Mouse (Mus musculus) heart, embryonic 11.5 days (tissue): ENCODE measurements at regions not wholly inside any gene's neighbourhood (a gene's known extent, or its start where the extent isn't known, plus 50 kb on each side); places are given as distances from the start of the nearest gene placed in this dataset.
A peak's percentile ranks its signal among the peaks of the same experiment; 100 is the strongest.

Experiments used
- ATAC-seq: fragments of 200-750 bp; cut with Nextera tagmentation; replicated peaks from 2 replicates; pipeline ENCODE4 v1.8.0; 2017; ENCODE audit warnings: moderate library complexity; ENCODE audit not compliant: insufficient number of reproducible peaks, low FRiP score, low TSS enrichment
- H3K27ac ChIP-seq: fragments of 300-500 bp; sonication (generic); 2 replicates; pipeline ENCODE4 v1.5.1; 2014; ENCODE audit warnings: mild to moderate bottlenecking, low read depth, low read length
- H3K27me3 ChIP-seq: fragments of 300-500 bp; sonication (generic); 2 replicates; pipeline ENCODE4 v1.6.1; 2014; ENCODE audit warnings: mild to moderate bottlenecking, low read length, mixed read lengths; ENCODE audit not compliant: control insufficient read depth, insufficient read depth
- H3K36me3 ChIP-seq: fragments of 300-500 bp; sonication (generic); 2 replicates; pipeline ENCODE4 v1.6.1; 2014; ENCODE audit warnings: mild to moderate bottlenecking, low read length, moderate library complexity, mixed read lengths; ENCODE audit not compliant: control insufficient read depth, insufficient read depth
- H3K4me1 ChIP-seq: fragments of 300-500 bp; sonication (generic); 2 replicates; pipeline ENCODE4 v1.6.1; 2014; ENCODE audit warnings: low read length; ENCODE audit not compliant: control insufficient read depth, insufficient read depth
- H3K4me2 ChIP-seq: fragments of 300-500 bp; sonication (generic); 2 replicates; pipeline ENCODE4 v1.6.1; 2014; ENCODE audit warnings: mild to moderate bottlenecking, moderate library complexity
- H3K4me3 ChIP-seq: fragments of 300-500 bp; sonication (generic); 2 replicates; pipeline ENCODE4 v1.5.1; 2014; ENCODE audit warnings: low read depth, low read length
- H3K9ac ChIP-seq: fragments of 300-500 bp; sonication (generic); 2 replicates; pipeline ENCODE4 v1.6.1; 2014; ENCODE audit warnings: mild to moderate bottlenecking, low read depth, low read length, moderate library complexity
- H3K9me3 ChIP-seq: fragments of 300-500 bp; sonication (generic); replicated peaks from 2 replicates; pipeline ENCODE4 v1.6.1; 2016; ENCODE audit warnings: low read length; ENCODE audit not compliant: control insufficient read depth
- WGBS: fragments of 180-500 bp; shearing (Covaris S2); extraction: QIAGEN DNeasy Blood & Tissue Kit; methylation state at CpG from one replicate; pipeline ENCODE4 v1.1.7; 2014; ENCODE audit not compliant: insufficient replicate concordance; 5-methylcytosine and 5-hydroxymethylcytosine counted together

- no peak overlapping the region for H3K27ac ChIP-seq
- no peaks in the 10 kb centered on the region for H3K36me3 ChIP-seq
- H3K4me3 ChIP-seq, result no peak overlapping the region
- WGBS, result 74% methylated on average over 8 of the region's 8 CpGs
- no peak overlapping the region for H3K9ac ChIP-seq
- H3K4me1 ChIP-seq, result peaks cover 6% of the 10 kb centered on the region
- H3K4me2 ChIP-seq, result no peak overlapping the region
- H3K9me3 ChIP-seq, result no peaks in the 10 kb centered on the region
- H3K27me3 ChIP-seq, result peaks cover 6% of the 10 kb centered on the region; the same call in 1 of the 2 replicates
- no peak for ATAC-seq
These were observed 147.3 kb upstream of the A530016L24Rik start for GRCm38 (mm10) chr12:112341726-112342469.

- no peaks in the 10 kb centered on the region for H3K36me3 ChIP-seq
- H3K4me1 ChIP-seq, result peaks cover 6% of the 10 kb centered on the region
- H3K27me3 ChIP-seq, result peaks cover 2% of the 10 kb centered on the region; the same call in 1 of the 2 replicates
- no peak overlapping the region for H3K9ac ChIP-seq
- H3K27ac ChIP-seq, result no peak overlapping the region
- no peaks in the 10 kb centered on the region for H3K9me3 ChIP-seq
- no peak for ATAC-seq
- H3K4me3 ChIP-seq, result no peak overlapping the region
- 82% methylated on average over 3 of the region's 3 CpGs for WGBS
- no peak overlapping the region for H3K4me2 ChIP-seq
These were observed 146.2 kb upstream of the A530016L24Rik start for GRCm38 (mm10) chr12:112343064-112343463.

GRCm38 (mm10) chr12:112344285-112344684, 145.0 kb upstream of the A530016L24Rik start:
- 66% methylated on average over 10 of the region's 10 CpGs for WGBS
- no peak overlapping the region for H3K27ac ChIP-seq
- no peak for ATAC-seq
- 0 out of 2 replicates have a peak, but pooled peaks cover 2% of the 10 kb centered on the region for H3K27me3 ChIP-seq
- H3K4me1 ChIP-seq, result peaks cover 6% of the 10 kb centered on the region
- no peaks in the 10 kb centered on the region for H3K9me3 ChIP-seq
- no peak overlapping the region for H3K4me2 ChIP-seq
- H3K36me3 ChIP-seq, result no peaks in the 10 kb centered on the region
- H3K4me3 ChIP-seq, result no peak overlapping the region
- H3K9ac ChIP-seq, result no peak overlapping the region

- H3K9me3 ChIP-seq, result no peaks in the 10 kb centered on the region
- no peak overlapping the region for H3K4me2 ChIP-seq
- H3K27ac ChIP-seq, result no peak overlapping the region
- ATAC-seq, result no peak
- H3K36me3 ChIP-seq, result no peaks in the 10 kb centered on the region
- H3K4me1 ChIP-seq, result peaks cover 20% of the 10 kb centered on the region
- H3K9ac ChIP-seq, result no peak overlapping the region
- no peak overlapping the region for H3K4me3 ChIP-seq
- WGBS, result 63% methylated on average over 5 of the region's 5 CpGs
- H3K27me3 ChIP-seq, result 0 out of 2 replicates have a peak, but pooled peaks cover under 1% of the 10 kb centered on the region
These were observed 143.5 kb upstream of the A530016L24Rik start for GRCm38 (mm10) chr12:112345797-112346196.

GRCm38 (mm10) chr12:112348116-112348515, 141.1 kb upstream of the A530016L24Rik start:
- H3K36me3 ChIP-seq, result no peaks in the 10 kb centered on the region
- H3K9ac ChIP-seq, result no peak overlapping the region
- H3K27ac ChIP-seq, result no peak overlapping the region
- WGBS, result 93% methylated on average over 9 of the region's 9 CpGs
- no peaks in the 10 kb centered on the region for H3K9me3 ChIP-seq
- H3K4me3 ChIP-seq, result no peak overlapping the region
- ATAC-seq, result no peak
- H3K4me2 ChIP-seq, result no peak overlapping the region
- peaks cover 21% of the 10 kb centered on the region for H3K4me1 ChIP-seq
- no peaks in the 10 kb centered on the region for H3K27me3 ChIP-seq

- ATAC-seq, result no peak
- Histone ChIP-seq H3K4me2 (peak overlapping the region; percentile 4; the same call in 1 of the 2 replicates), H3K4me3 (no peak overlapping the region), H3K9ac (no peak overlapping the region), H3K27me3 (no peaks in the 10 kb centered on the region), H3K4me1 (peaks cover 15% of the 10 kb centered on the region; the same call in 1 of the 2 replicates), H3K27ac (0 out of 2 replicates have a peak overlapping the region, but pooled peaks have one; percentile 29), H3K36me3 (no peaks in the 10 kb centered on the region), H3K9me3 (no peaks in the 10 kb centered on the region)
- WGBS, result 34% methylated on average over 17 of the region's 17 CpGs
These were observed 139.5 kb upstream of the A530016L24Rik start for GRCm38 (mm10) chr12:112349676-112350318.

- 0 out of 2 replicates have a peak, but pooled peaks have one; percentile 22 for ATAC-seq
- Histone ChIP-seq H3K27me3 (no peaks in the 10 kb centered on the region), H3K4me1 (peaks cover 15% of the 10 kb centered on the region; the same call in 1 of the 2 replicates), H3K36me3 (no peaks in the 10 kb centered on the region), H3K27ac (no peak overlapping the region), H3K9ac (no peak overlapping the region), H3K4me2 (0 out of 2 replicates have a peak overlapping the region, but pooled peaks have one; percentile 4), H3K4me3 (no peak overlapping the region), H3K9me3 (no peaks in the 10 kb centered on the region)
- 8% methylated on average over 9 of the region's 9 CpGs for WGBS
These were observed 138.5 kb upstream of the A530016L24Rik start for GRCm38 (mm10) chr12:112350733-112351132.

- no peaks in the 10 kb centered on the region for H3K4me1 ChIP-seq
- H3K36me3 ChIP-seq, result no peaks in the 10 kb centered on the region
- H3K4me3 ChIP-seq, result no peak overlapping the region
- no peak overlapping the region for H3K4me2 ChIP-seq
- H3K9ac ChIP-seq, result no peak overlapping the region
- ATAC-seq, result no peak
- H3K9me3 ChIP-seq, result peaks cover 3% of the 10 kb centered on the region; the same call in 1 of the 2 replicates
- H3K27me3 ChIP-seq, result no peaks in the 10 kb centered on the region
- 80% methylated on average over 3 of the region's 3 CpGs for WGBS
- H3K27ac ChIP-seq, result no peak overlapping the region
These were observed 125.9 kb upstream of the A530016L24Rik start for GRCm38 (mm10) chr12:112363349-112363748.
